Mouse (Mus musculus): ENCODE results near the gene Bcas3. TPM values are rescaled to one million over a fixed set of nuclear protein-coding genes. Genes with fewer than 3 reads are reported as not detected.

Bcas3 gene
- total RNA-seq, 1 experiment from 2014 or later = 19.2 TPM

- no peak for ATAC-seq (replicated peaks in 1 of 2; ENCODE audit: insufficient read depth in 1 of 2, low FRiP score in 2 of 2, low TSS enrichment in 1 of 2, low read depth in 1 of 2, poor library complexity in 2 of 2, severe bottlenecking in 2 of 2)
Measured at GRCm38 (mm10) chr11:85511270-85511904, 158.4 kb downstream of the Bcas3 start.

GRCm38 (mm10) chr11:85516724-85517123 is 163.8 kb downstream of the Bcas3 start:
- no peak for ATAC-seq (replicated peaks in 1 of 2; ENCODE audit: insufficient read depth in 1 of 2, low FRiP score in 2 of 2, low TSS enrichment in 1 of 2, low read depth in 1 of 2, poor library complexity in 2 of 2, severe bottlenecking in 2 of 2)

- ATAC-seq (replicated peaks in 1 of 2; ENCODE audit: insufficient read depth in 1 of 2, low FRiP score in 2 of 2, low TSS enrichment in 1 of 2, low read depth in 1 of 2, poor library complexity in 2 of 2, severe bottlenecking in 2 of 2) = peak in 1 of 2 experiments; percentile 56; a peak in 2 of 4 replicates
Measured at GRCm38 (mm10) chr11:85518025-85518756, 165.2 kb downstream of the Bcas3 start.

GRCm38 (mm10) chr11:85520236-85520635 is 167.3 kb downstream of the Bcas3 start:
- no peak for ATAC-seq (replicated peaks in 1 of 2; ENCODE audit: insufficient read depth in 1 of 2, low FRiP score in 2 of 2, low TSS enrichment in 1 of 2, low read depth in 1 of 2, poor library complexity in 2 of 2, severe bottlenecking in 2 of 2)

GRCm38 (mm10) chr11:85520996-85521395 is 168.0 kb downstream of the Bcas3 start:
- ATAC-seq (replicated peaks in 1 of 2; ENCODE audit: insufficient read depth in 1 of 2, low FRiP score in 2 of 2, low TSS enrichment in 1 of 2, low read depth in 1 of 2, poor library complexity in 2 of 2, severe bottlenecking in 2 of 2) = peak in 1 of 2 experiments; percentile 29; a peak in 2 of 4 replicates

- no peak for ATAC-seq (replicated peaks in 1 of 2; ENCODE audit: insufficient read depth in 1 of 2, low FRiP score in 2 of 2, low TSS enrichment in 1 of 2, low read depth in 1 of 2, poor library complexity in 2 of 2, severe bottlenecking in 2 of 2)
Measured at GRCm38 (mm10) chr11:85523646-85524045, 170.7 kb downstream of the Bcas3 start.

- ATAC-seq (replicated peaks in 1 of 2; ENCODE audit: insufficient read depth in 1 of 2, low FRiP score in 2 of 2, low TSS enrichment in 1 of 2, low read depth in 1 of 2, poor library complexity in 2 of 2, severe bottlenecking in 2 of 2) = 0 out of 4 replicates have a peak, but pooled peaks of 1 of the 2 experiments have one; percentile 32
Measured at GRCm38 (mm10) chr11:85524186-85524585, 171.2 kb downstream of the Bcas3 start.

GRCm38 (mm10) chr11:85524841-85525500 is 172.0 kb downstream of the Bcas3 start:
- ATAC-seq (replicated peaks in 1 of 2; ENCODE audit: insufficient read depth in 1 of 2, low FRiP score in 2 of 2, low TSS enrichment in 1 of 2, low read depth in 1 of 2, poor library complexity in 2 of 2, severe bottlenecking in 2 of 2) = no peak

GRCm38 (mm10) chr11:85525501-85525885 is 172.5 kb downstream of the Bcas3 start:
- ATAC-seq (replicated peaks in 1 of 2; ENCODE audit: insufficient read depth in 1 of 2, low FRiP score in 2 of 2, low TSS enrichment in 1 of 2, low read depth in 1 of 2, poor library complexity in 2 of 2, severe bottlenecking in 2 of 2) = no peak

- no peak for ATAC-seq (replicated peaks in 1 of 2; ENCODE audit: insufficient read depth in 1 of 2, low FRiP score in 2 of 2, low TSS enrichment in 1 of 2, low read depth in 1 of 2, poor library complexity in 2 of 2, severe bottlenecking in 2 of 2)
Measured at GRCm38 (mm10) chr11:85525979-85526775, 173.2 kb downstream of the Bcas3 start.

- no peak for ATAC-seq (replicated peaks in 1 of 2; ENCODE audit: insufficient read depth in 1 of 2, low FRiP score in 2 of 2, low TSS enrichment in 1 of 2, low read depth in 1 of 2, poor library complexity in 2 of 2, severe bottlenecking in 2 of 2)
Measured at GRCm38 (mm10) chr11:85527261-85527660, 174.3 kb downstream of the Bcas3 start.

- no peak for ATAC-seq (replicated peaks in 1 of 2; ENCODE audit: insufficient read depth in 1 of 2, low FRiP score in 2 of 2, low TSS enrichment in 1 of 2, low read depth in 1 of 2, poor library complexity in 2 of 2, severe bottlenecking in 2 of 2)
Measured at GRCm38 (mm10) chr11:85529531-85530285, 176.7 kb downstream of the Bcas3 start.

GRCm38 (mm10) chr11:85540989-85541388 is 188.0 kb downstream of the Bcas3 start:
- no peak for ATAC-seq (replicated peaks in 1 of 2; ENCODE audit: insufficient read depth in 1 of 2, low FRiP score in 2 of 2, low TSS enrichment in 1 of 2, low read depth in 1 of 2, poor library complexity in 2 of 2, severe bottlenecking in 2 of 2)

- no peak for ATAC-seq (replicated peaks in 1 of 2; ENCODE audit: insufficient read depth in 1 of 2, low FRiP score in 2 of 2, low TSS enrichment in 1 of 2, low read depth in 1 of 2, poor library complexity in 2 of 2, severe bottlenecking in 2 of 2)
Measured at GRCm38 (mm10) chr11:85543311-85543710, 190.3 kb downstream of the Bcas3 start.

GRCm38 (mm10) chr11:85545602-85546001 is 192.6 kb downstream of the Bcas3 start:
- 0 out of 4 replicates have a peak, but pooled peaks of 1 of the 2 experiments have one; percentile 17 for ATAC-seq (replicated peaks in 1 of 2; ENCODE audit: insufficient read depth in 1 of 2, low FRiP score in 2 of 2, low TSS enrichment in 1 of 2, low read depth in 1 of 2, poor library complexity in 2 of 2, severe bottlenecking in 2 of 2)

GRCm38 (mm10) chr11:85547966-85548365 is 195.0 kb downstream of the Bcas3 start:
- ATAC-seq (replicated peaks in 1 of 2; ENCODE audit: insufficient read depth in 1 of 2, low FRiP score in 2 of 2, low TSS enrichment in 1 of 2, low read depth in 1 of 2, poor library complexity in 2 of 2, severe bottlenecking in 2 of 2) = no peak

- no peak for ATAC-seq (replicated peaks in 1 of 2; ENCODE audit: insufficient read depth in 1 of 2, low FRiP score in 2 of 2, low TSS enrichment in 1 of 2, low read depth in 1 of 2, poor library complexity in 2 of 2, severe bottlenecking in 2 of 2)
Measured at GRCm38 (mm10) chr11:85549651-85550050, 196.7 kb downstream of the Bcas3 start.

Measured in hematopoietic stem cell, adult 5-6 weeks (primary cell).